Mouse (Mus musculus): ENCODE measurements around the gene Poc1a. TPM values are rescaled to one million over a fixed set of nuclear protein-coding genes. Genes with fewer than 3 reads are reported as not detected.
A peak's percentile ranks its signal among the peaks of the same experiment; 100 is the strongest.

Poc1a gene
- total and polyA plus RNA-seq, 3 experiments, result 24.5 to 46.7 (median 31.9) TPM

DNA sequence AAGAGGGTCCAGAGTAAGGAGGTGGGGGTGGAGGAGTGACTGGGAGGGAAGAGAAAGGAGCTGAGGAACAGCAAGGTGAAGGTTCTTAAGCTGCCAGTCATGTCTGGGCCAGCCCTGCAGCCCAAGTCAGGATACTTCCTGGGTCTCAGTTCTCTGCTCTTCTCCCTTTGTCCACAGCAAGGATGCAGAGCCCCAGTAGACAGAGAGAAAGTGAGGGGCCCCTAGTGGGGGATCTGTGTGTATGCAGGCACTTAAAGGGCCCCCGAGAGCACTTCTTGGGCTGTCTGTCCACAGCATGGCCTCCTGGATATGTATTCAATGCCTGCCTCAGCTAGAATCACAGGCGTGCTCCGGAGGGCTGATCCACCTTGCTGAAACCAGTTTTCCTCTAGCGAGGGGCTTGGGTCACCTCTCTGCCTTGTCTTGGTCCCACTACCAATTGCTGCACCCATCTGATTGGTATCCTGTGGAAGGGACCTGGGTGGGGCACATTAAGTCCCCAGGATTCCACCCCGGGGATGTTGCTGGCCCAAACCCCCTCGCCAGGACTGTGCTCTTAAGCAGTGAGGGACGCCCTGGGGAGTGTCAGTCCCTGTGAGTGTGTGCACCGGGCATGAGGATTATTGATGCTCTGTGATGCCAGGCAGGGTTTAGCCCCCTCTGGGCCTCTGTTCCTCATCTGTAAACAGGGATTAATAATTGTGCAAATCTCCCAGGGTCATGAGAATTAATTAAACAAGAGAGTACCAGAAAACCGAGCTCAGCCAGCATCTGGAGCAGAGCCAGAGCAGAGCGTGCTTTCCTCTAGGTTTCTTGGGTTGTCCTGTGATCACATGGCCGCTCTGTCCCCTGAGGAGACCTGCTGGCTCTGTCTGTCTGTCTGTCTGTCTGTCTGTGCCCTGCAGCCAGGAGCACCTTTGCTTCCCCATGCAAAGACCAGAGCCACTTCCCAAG is 114.1 kb downstream of the Poc1a start:
- peak overlapping the region; percentile 25; the same call in 1 of the 2 replicates for H3K27ac ChIP-seq (ENCODE audit: insufficient read depth, low read depth)
- no peak overlapping the region for H3K9ac ChIP-seq (ENCODE audit: insufficient read depth, low read depth)
- H3K27me3 ChIP-seq (replicated peaks), result peaks cover 3% of the 10 kb centered on the region
- H3K9me3 ChIP-seq (replicated peaks; ENCODE audit: low read length), result no peaks in the 10 kb centered on the region
- DNase-seq (ENCODE audit: extremely low read depth), result peak; percentile 75
- TF ChIP-seq GABPA (IDR thresholded peaks at IDR 0.05; ENCODE audit: insufficient replicate concordance, low read depth, low read length) (no peak), POLR2AphosphoS2 (IDR thresholded peaks at IDR 0.05; ENCODE audit: low read depth, low read length) (no peak), SMC3 (IDR thresholded peaks at IDR 0.05; ENCODE audit: low read depth, low read length) (peak; percentile 63), ELF1 (IDR thresholded peaks at IDR 0.05; ENCODE audit: low read depth, low read length) (peak; percentile 65; the same call in 1 of the 2 replicates), CTCF (conservative IDR thresholded peaks at IDR 0.05 in 1 of 2, IDR thresholded peaks at IDR 0.05 in 1 of 2; ENCODE audit: low read depth in 2 of 2, low read length in 2 of 2) (peak; percentile 33 to 77), POLR2A (IDR thresholded peaks at IDR 0.05; ENCODE audit: low read depth, low read length) (0 out of 2 replicates have a peak, but pooled peaks have one; percentile 24), RAD21 (IDR thresholded peaks at IDR 0.05; ENCODE audit: low read depth, low read length) (peak; percentile 65), MEF2A (IDR thresholded peaks at IDR 0.05; ENCODE audit: borderline replicate concordance, low read depth, low read length) (no peak), EP300 (IDR thresholded peaks at IDR 0.05; ENCODE audit: low read length) (no peak)
- peak overlapping the region; percentile 45; the same call in 1 of the 2 replicates for H3K4me2 ChIP-seq (ENCODE audit: insufficient read depth, low read depth, poor library complexity, severe bottlenecking)
- H3K79me2 ChIP-seq (replicated peaks; ENCODE audit: control insufficient read depth, extremely low read depth, insufficient read depth, poor library complexity, severe bottlenecking), result no peaks in the 10 kb centered on the region
- H3K4me3 ChIP-seq (replicated peaks in 1 of 3; ENCODE audit: low read depth in 2 of 3, low read length in 2 of 3, poor library complexity in 1 of 3), result no peak overlapping the region
- dilution Hi-C loops (cut with MboI; ENCODE audit: extremely low pct_ligation_motif_present, extremely low pct_unique_long_range_greater_than_20kb, low sequenced_read_pairs) (no loop called here), in situ Hi-C loops (cut with MboI; ENCODE audit: low pct_ligation_motif_present, low pct_unique_long_range_greater_than_20kb, low sequenced_read_pairs) (no loop called here)
- peaks cover 7 to 28% of the 10 kb centered on the region in 2 experiments for H3K4me1 ChIP-seq (ENCODE audit: control insufficient read depth in 1 of 2, insufficient read depth in 2 of 2)
- no peaks in the 10 kb centered on the region for H3K36me3 ChIP-seq (replicated peaks in 1 of 2; ENCODE audit: control insufficient read depth in 1 of 2, insufficient read depth in 1 of 2, low read length in 1 of 2)

DNA sequence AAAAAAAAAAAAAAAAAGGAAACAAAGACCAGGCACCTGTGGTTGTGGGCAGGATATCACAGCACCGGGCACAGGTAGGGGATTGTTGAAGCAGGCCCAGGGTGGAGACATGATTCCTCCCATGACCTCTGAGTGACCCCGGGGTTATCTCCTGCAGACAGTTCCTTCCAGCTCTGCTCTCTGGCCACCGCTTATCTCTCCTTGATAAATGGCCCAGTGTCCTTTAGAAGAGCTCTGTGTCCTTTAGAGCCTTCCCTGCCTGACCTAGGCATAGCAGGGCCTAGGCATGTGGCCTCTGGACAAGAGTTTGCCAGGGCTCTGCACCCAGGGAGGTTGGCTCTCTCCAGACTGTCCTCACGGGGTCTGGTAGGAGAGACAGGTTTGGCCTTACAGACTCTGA is 116.9 kb downstream of the Poc1a start:
- in situ Hi-C loops (cut with MboI; ENCODE audit: low pct_ligation_motif_present, low pct_unique_long_range_greater_than_20kb, low sequenced_read_pairs) (no loop called here), dilution Hi-C loops (cut with MboI; ENCODE audit: extremely low pct_ligation_motif_present, extremely low pct_unique_long_range_greater_than_20kb, low sequenced_read_pairs) (no loop called here)
- Histone ChIP-seq H3K27me3 (replicated peaks) (peaks cover 2% of the 10 kb centered on the region), H3K4me2 (ENCODE audit: insufficient read depth, low read depth, poor library complexity, severe bottlenecking) (no peak overlapping the region), H3K9ac (ENCODE audit: insufficient read depth, low read depth) (no peak overlapping the region), H3K9me3 (replicated peaks; ENCODE audit: low read length) (no peaks in the 10 kb centered on the region), H3K27ac (ENCODE audit: insufficient read depth, low read depth) (no peak overlapping the region), H3K36me3 (replicated peaks in 1 of 2; ENCODE audit: control insufficient read depth in 1 of 2, insufficient read depth in 1 of 2, low read length in 1 of 2) (no peaks in the 10 kb centered on the region), H3K4me1 (ENCODE audit: control insufficient read depth in 1 of 2, insufficient read depth in 2 of 2) (peaks cover 7 to 27% of the 10 kb centered on the region in 2 experiments), H3K4me3 (replicated peaks in 1 of 3; ENCODE audit: low read depth in 2 of 3, low read length in 2 of 3, poor library complexity in 1 of 3) (no peak overlapping the region), H3K79me2 (replicated peaks; ENCODE audit: control insufficient read depth, extremely low read depth, insufficient read depth, poor library complexity, severe bottlenecking) (no peaks in the 10 kb centered on the region)
- DNase-seq (ENCODE audit: extremely low read depth), result no peak
- TF ChIP-seq MAFK (IDR thresholded peaks at IDR 0.05; ENCODE audit: insufficient replicate concordance, low read length) (no peak), E2F4 (IDR thresholded peaks at IDR 0.05; ENCODE audit: insufficient replicate concordance, low read depth, low read length) (no peak), BHLHE40 (IDR thresholded peaks at IDR 0.05; ENCODE audit: low read depth, low read length) (no peak), POLR2A (IDR thresholded peaks at IDR 0.05; ENCODE audit: low read depth, low read length) (no peak), RCOR1 (conservative IDR thresholded peaks at IDR 0.05; ENCODE audit: low read depth, low read length) (no peak), SMC3 (IDR thresholded peaks at IDR 0.05; ENCODE audit: low read depth, low read length) (no peak), ZNF384 (IDR thresholded peaks at IDR 0.05; ENCODE audit: low read depth, low read length) (no peak), POLR2AphosphoS2 (IDR thresholded peaks at IDR 0.05; ENCODE audit: low read depth, low read length) (no peak), HCFC1 (IDR thresholded peaks at IDR 0.05; ENCODE audit: low read depth, low read length) (no peak), ETS1 (conservative IDR thresholded peaks at IDR 0.05; ENCODE audit: low read depth, low read length) (no peak), CTCF (conservative IDR thresholded peaks at IDR 0.05 in 1 of 2, IDR thresholded peaks at IDR 0.05 in 1 of 2; ENCODE audit: low read depth in 2 of 2, low read length in 2 of 2) (no peak), EP300 (IDR thresholded peaks at IDR 0.05; ENCODE audit: low read length) (no peak), ZC3H11A (IDR thresholded peaks at IDR 0.05; ENCODE audit: low read depth, low read length) (no peak), KAT2A (IDR thresholded peaks at IDR 0.05; ENCODE audit: insufficient replicate concordance, low read length) (no peak), CHD1 (IDR thresholded peaks at IDR 0.05; ENCODE audit: low read depth, low read length) (no peak), JUN (IDR thresholded peaks at IDR 0.05; ENCODE audit: insufficient read depth, low read depth, low read length) (no peak)
